Mouse (Mus musculus) heart, embryonic 15.5 days (tissue): ENCODE measurements at regions not wholly inside any gene's neighbourhood (a gene's known extent, or its start where the extent isn't known, plus 50 kb on each side); places are given as distances from the start of the nearest gene placed in this dataset.
A peak's percentile ranks its signal among the peaks of the same experiment; 100 is the strongest.

Source experiments
- ATAC-seq: fragments of 200-750 bp; cut with Nextera tagmentation; replicated peaks from 2 replicates; pipeline ENCODE4 v1.8.0; 2017; ENCODE audit warnings: low read depth, moderate TSS enrichment; ENCODE audit not compliant: insufficient number of reproducible peaks, insufficient read depth, low FRiP score
- H3K27ac ChIP-seq: fragments of 300-500 bp; sonication (generic); 2 replicates; pipeline ENCODE4 v1.5.1; 2015; ENCODE audit warnings: mild to moderate bottlenecking, inconsistent platforms
- H3K27me3 ChIP-seq: fragments of 300-500 bp; sonication (generic); 2 replicates; pipeline ENCODE4 v1.6.1; 2015; ENCODE audit warnings: inconsistent platforms
- H3K36me3 ChIP-seq: fragments of 300-500 bp; sonication (generic); 2 replicates; pipeline ENCODE4 v1.6.1; 2015; ENCODE audit warnings: mild to moderate bottlenecking, inconsistent platforms
- H3K4me1 ChIP-seq: fragments of 300-500 bp; sonication (generic); replicated peaks from 2 replicates; pipeline ENCODE4 v1.6.1; 2015; ENCODE audit warnings: inconsistent platforms
- H3K4me2 ChIP-seq: fragments of 300-500 bp; sonication (generic); 2 replicates; pipeline ENCODE4 v1.6.1; 2015; ENCODE audit warnings: inconsistent platforms, mild to moderate bottlenecking, moderate library complexity
- H3K4me3 ChIP-seq: fragments of 300-500 bp; sonication (generic); 2 replicates; pipeline ENCODE4 v1.5.1; 2015; ENCODE audit warnings: mild to moderate bottlenecking, inconsistent platforms
- H3K9ac ChIP-seq: fragments of 300-500 bp; sonication (generic); 2 replicates; pipeline ENCODE4 v1.6.1; 2015; ENCODE audit warnings: mild to moderate bottlenecking, inconsistent platforms
- H3K9me3 ChIP-seq: fragments of 300-500 bp; sonication (generic); replicated peaks from 2 replicates; pipeline ENCODE4 v1.6.1; 2016; ENCODE audit warnings: inconsistent platforms
- WGBS: fragments of 180-500 bp; shearing (Covaris S2); methylation state at CpG from one replicate; pipeline ENCODE4 v1.1.7; 2015; ENCODE audit warnings: mixed read lengths; 5-methylcytosine and 5-hydroxymethylcytosine counted together

DNA sequence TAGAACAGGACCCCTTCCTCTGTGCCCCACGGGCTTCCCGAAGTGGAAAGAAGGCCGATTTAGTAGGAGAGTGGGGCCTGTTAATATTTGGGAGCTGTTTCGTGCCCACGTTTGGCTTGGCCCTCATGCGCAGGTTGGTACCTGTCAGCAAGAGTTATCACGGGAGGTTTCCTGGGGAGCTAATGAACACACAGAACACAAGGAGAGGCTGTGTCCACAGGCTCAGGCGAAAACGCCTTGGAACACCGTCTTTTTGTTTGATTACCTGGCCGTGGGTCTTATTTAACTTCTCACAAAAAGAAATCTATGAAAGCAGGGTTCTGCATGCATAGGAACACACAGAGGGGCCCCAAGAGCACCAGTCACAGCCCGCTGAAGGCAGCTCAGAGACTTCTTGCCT, 175.8 kb downstream of the Thbs2 start:
- 81% methylated on average over 12 of the region's 12 CpGs for WGBS
- no peaks in the 10 kb centered on the region for H3K9me3 ChIP-seq
- no peaks in the 10 kb centered on the region for H3K36me3 ChIP-seq
- H3K27ac ChIP-seq: no peak overlapping the region
- H3K4me2 ChIP-seq: no peak overlapping the region
- no peak for ATAC-seq
- no peak overlapping the region for H3K4me3 ChIP-seq
- H3K4me1 ChIP-seq: no peaks in the 10 kb centered on the region; the same call in 1 of the 2 replicates
- no peak overlapping the region for H3K9ac ChIP-seq
- H3K27me3 ChIP-seq: peaks cover 31% of the 10 kb centered on the region; the same call in 1 of the 2 replicates

DNA sequence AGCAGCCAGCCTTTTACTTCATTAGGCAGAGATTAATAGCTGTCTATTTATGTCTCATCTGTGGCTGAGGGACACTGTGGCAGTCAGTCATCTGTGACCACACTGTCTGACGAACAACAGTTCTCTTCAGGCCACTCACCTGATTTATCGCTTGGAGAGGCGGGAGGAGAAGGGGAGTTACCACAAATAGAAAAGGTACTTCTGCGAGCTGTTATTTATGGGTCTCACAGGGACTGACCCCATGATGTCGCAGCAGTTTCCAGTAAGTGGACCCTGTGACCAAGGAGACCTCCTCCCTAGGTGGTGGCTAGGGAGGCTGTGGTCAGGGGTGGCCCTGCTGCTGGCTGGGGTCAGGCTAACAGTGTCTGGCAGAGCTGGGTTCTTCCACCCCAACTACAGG, 176.7 kb downstream of the Thbs2 start:
- Histone ChIP-seq H3K4me1 (no peaks in the 10 kb centered on the region; the same call in 1 of the 2 replicates), H3K27ac (no peak overlapping the region), H3K36me3 (no peaks in the 10 kb centered on the region), H3K4me3 (no peak overlapping the region), H3K9ac (no peak overlapping the region), H3K9me3 (no peaks in the 10 kb centered on the region), H3K27me3 (peaks cover 27% of the 10 kb centered on the region; the same call in 1 of the 2 replicates), H3K4me2 (no peak overlapping the region)
- ATAC-seq: peak; percentile 19; the same call in 1 of the 2 replicates
- 43% methylated on average over 5 of the region's 5 CpGs for WGBS

DNA sequence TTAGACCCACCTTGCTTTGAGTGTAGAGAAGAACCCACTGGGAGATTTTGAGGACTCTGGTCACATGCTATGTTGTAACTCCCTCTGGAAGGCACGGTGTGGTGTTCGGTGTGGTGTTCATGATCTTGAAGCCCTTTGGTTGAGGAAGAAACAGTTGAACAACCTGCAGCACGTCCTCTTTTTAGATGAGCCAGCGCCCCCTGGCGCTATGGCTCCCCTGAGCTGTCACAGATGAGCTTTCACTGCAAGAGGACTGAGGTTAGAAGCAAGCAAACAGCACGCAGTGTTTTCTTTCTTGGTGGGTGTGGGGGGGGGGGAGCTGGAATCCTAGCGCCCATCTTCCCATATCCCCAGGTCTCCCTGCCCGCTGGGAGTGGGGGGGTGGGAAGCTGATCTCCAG, 177.9 kb downstream of the Thbs2 start:
- H3K4me1 ChIP-seq: no peaks in the 10 kb centered on the region; the same call in 1 of the 2 replicates
- 22% methylated on average over 8 of the region's 8 CpGs for WGBS
- no peaks in the 10 kb centered on the region for H3K36me3 ChIP-seq
- no peak for ATAC-seq
- H3K9ac ChIP-seq: no peak overlapping the region
- H3K4me3 ChIP-seq: no peak overlapping the region
- 0 out of 2 replicates have a peak, but pooled peaks cover 16% of the 10 kb centered on the region for H3K27me3 ChIP-seq
- no peak overlapping the region for H3K27ac ChIP-seq
- H3K4me2 ChIP-seq: no peak overlapping the region
- H3K9me3 ChIP-seq: no peaks in the 10 kb centered on the region

DNA sequence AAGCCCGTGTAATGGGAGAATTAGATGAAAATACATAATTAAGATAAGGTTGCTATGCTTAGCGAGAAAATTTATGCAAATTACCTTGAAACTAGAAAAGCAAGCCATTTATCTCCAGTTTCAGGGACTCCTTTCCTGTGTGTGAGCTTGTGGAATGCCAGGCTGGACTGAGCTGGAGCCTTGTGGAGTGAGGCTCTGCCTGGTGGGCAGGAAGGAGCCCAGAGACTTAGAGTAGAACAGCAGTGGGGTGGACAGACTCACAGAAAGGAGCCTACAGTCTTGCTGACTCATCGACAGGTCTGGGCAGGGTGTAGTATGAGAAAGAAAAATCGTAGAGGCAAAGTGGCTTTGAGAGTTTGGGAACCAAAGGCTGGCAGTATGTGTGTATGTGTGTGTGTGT, 180.6 kb downstream of the Thbs2 start:
- H3K4me2 ChIP-seq: no peak overlapping the region
- 64% methylated on average over 4 of the region's 4 CpGs for WGBS
- no peak for ATAC-seq
- H3K9me3 ChIP-seq: no peaks in the 10 kb centered on the region
- H3K9ac ChIP-seq: no peak overlapping the region
- no peak overlapping the region for H3K4me3 ChIP-seq
- H3K4me1 ChIP-seq: no peaks in the 10 kb centered on the region; the same call in 1 of the 2 replicates
- H3K27me3 ChIP-seq: peaks cover 20% of the 10 kb centered on the region; the same call in 1 of the 2 replicates
- H3K36me3 ChIP-seq: no peaks in the 10 kb centered on the region
- H3K27ac ChIP-seq: no peak overlapping the region

DNA sequence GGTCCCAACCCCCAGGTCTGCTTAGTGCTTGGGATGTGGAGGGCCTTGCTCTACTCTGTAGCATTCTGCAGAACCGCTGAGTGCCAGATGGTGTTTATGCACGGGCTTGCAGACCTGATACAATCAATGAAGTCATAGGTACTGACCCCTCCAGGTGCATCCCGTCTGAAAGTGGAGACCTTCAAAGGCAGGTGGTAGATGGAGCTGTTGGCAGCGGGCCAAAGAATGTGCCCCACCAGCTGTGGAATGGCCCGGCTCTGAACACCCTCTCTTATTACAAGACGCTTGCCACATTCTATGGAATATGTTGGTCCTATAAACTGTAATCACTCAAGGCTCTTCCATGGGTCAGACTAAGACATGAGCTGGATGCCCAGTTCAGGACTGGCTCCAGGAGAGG, 183.5 kb downstream of the Thbs2 start:
- Histone ChIP-seq H3K36me3 (no peaks in the 10 kb centered on the region), H3K4me2 (no peak overlapping the region), H3K4me1 (no peaks in the 10 kb centered on the region), H3K9me3 (no peaks in the 10 kb centered on the region), H3K4me3 (no peak overlapping the region), H3K9ac (no peak overlapping the region), H3K27me3 (peaks cover 20% of the 10 kb centered on the region; the same call in 1 of the 2 replicates), H3K27ac (no peak overlapping the region)
- no peak for ATAC-seq
- 42% methylated on average over 6 of the region's 6 CpGs for WGBS

DNA sequence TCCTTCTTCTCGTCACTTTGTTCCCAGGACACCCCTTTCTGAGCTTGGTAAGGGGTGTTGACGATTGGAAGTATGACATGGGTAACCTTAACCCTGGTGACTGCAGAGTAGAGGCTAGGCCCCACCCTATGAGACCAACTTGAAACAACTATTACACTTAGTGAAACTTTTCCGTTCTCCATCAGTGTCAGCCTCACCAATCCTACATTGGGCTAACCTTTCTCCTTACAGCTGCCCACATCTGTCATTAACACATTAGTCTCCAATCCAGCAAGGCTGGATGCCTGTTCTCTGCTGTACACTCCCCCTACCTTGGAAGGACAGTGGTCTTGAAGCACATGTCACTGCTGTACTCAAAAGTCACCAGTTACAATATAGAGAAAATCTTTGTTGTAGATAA, 186.9 kb downstream of the Thbs2 start:
- Histone ChIP-seq H3K4me3 (no peak overlapping the region), H3K4me1 (no peaks in the 10 kb centered on the region), H3K27me3 (peaks cover 7% of the 10 kb centered on the region; the same call in 1 of the 2 replicates), H3K9ac (no peak overlapping the region), H3K9me3 (no peaks in the 10 kb centered on the region), H3K27ac (no peak overlapping the region), H3K4me2 (no peak overlapping the region), H3K36me3 (no peaks in the 10 kb centered on the region)
- ATAC-seq: no peak
- WGBS: 69% methylated on average over 3 of the region's 3 CpGs

DNA sequence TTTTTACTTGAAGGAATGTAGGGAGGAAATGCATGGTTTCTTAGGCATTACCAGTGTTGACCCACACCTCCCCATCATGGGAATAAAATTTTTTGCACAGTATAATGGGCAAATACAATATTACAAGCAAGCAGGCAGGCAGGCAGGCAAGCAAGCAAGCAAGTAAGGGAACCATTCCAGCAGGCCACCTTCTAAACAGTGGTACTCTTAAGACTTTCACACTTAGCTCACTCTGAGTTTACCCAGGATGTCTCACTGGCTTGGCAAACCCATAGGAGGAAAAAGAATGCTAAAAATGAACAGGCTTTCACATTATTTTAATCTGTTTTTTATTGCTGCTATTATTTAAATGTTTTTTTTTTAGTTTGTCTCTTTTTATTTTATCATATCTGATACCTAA, 187.9 kb downstream of the Thbs2 start:
- H3K27me3 ChIP-seq: peaks cover 7% of the 10 kb centered on the region; the same call in 1 of the 2 replicates
- ATAC-seq: no peak
- H3K9ac ChIP-seq: no peak overlapping the region
- no peak overlapping the region for H3K4me3 ChIP-seq
- H3K27ac ChIP-seq: no peak overlapping the region
- no peak overlapping the region for H3K4me2 ChIP-seq
- no peaks in the 10 kb centered on the region for H3K36me3 ChIP-seq
- no peaks in the 10 kb centered on the region for H3K9me3 ChIP-seq
- H3K4me1 ChIP-seq: no peaks in the 10 kb centered on the region

DNA sequence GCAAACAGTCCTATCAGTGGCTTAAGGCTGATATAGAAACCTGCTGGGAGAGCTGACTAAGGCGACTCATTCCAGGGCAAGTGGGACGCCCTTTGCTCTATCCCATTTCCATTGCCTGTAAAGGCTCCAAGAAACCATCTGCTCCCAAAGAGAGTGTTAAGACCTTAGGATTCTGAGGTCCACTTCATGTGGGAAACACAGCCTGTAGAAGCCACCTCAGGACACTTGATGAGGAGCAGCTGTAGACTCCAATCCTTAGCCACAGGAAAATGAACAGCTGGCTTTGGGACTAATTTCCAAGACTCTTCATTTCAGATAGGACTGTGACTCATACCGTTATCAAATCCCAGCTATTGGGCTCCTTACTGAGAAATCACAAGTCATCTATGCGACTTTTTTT, 188.6 kb downstream of the Thbs2 start:
- Histone ChIP-seq H3K27me3 (peaks cover 4% of the 10 kb centered on the region; the same call in 1 of the 2 replicates), H3K36me3 (no peaks in the 10 kb centered on the region), H3K9ac (no peak overlapping the region), H3K4me3 (no peak overlapping the region), H3K27ac (no peak overlapping the region), H3K4me1 (no peaks in the 10 kb centered on the region), H3K9me3 (no peaks in the 10 kb centered on the region), H3K4me2 (no peak overlapping the region)
- 65% methylated on average over 4 of the region's 4 CpGs for WGBS
- ATAC-seq: no peak; the same call in 1 of the 2 replicates

DNA sequence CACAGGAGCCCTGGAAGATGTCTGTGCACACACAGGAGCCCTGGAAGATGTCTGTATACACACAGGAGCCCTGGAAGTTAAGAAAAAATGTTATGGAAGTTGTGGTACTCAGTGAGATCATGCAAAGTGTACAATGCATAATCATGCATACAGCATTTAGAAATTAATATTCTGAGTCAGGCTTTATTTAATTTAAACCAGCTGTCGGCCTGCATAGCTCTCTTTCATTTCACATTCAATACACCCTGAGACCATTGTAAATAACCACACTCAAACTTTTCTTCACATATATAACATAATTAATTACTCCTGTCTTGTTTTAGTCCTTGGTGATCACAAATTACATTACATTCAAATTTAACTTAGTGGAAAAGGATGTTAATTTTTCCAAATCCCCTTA, 190.4 kb downstream of the Thbs2 start:
- Histone ChIP-seq H3K27me3 (0 out of 2 replicates have a peak, but pooled peaks cover 3% of the 10 kb centered on the region), H3K36me3 (no peaks in the 10 kb centered on the region), H3K4me2 (no peak overlapping the region), H3K27ac (no peak overlapping the region), H3K4me3 (no peak overlapping the region), H3K9ac (no peak overlapping the region), H3K4me1 (no peaks in the 10 kb centered on the region), H3K9me3 (no peaks in the 10 kb centered on the region)
- ATAC-seq: no peak
- WGBS: 77% methylated on average over 1 of the region's 1 CpGs

DNA sequence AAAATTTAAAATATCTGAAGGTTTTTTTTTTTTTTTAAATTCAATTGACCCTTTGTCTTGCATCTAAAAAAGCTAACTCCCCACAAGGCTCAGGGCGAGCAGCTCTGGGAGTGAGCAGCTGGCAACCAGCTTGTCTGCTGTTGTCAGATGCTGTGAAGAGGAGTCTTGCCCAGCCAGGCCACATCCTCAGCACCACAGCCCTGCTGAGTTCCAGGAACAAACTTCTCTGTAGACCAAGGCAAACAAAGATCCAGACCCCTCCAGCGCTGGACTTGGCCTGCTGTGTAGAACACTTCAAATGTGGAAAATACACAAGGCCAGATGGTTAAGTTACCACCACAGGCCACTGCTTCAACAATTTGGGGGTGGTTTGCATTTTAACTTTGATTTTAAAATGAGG, 192.7 kb downstream of the Thbs2 start:
- 0 out of 2 replicates have a peak, but pooled peaks cover 11% of the 10 kb centered on the region for H3K27me3 ChIP-seq
- WGBS: 65% methylated on average over 2 of the region's 2 CpGs
- ATAC-seq: no peak

DNA sequence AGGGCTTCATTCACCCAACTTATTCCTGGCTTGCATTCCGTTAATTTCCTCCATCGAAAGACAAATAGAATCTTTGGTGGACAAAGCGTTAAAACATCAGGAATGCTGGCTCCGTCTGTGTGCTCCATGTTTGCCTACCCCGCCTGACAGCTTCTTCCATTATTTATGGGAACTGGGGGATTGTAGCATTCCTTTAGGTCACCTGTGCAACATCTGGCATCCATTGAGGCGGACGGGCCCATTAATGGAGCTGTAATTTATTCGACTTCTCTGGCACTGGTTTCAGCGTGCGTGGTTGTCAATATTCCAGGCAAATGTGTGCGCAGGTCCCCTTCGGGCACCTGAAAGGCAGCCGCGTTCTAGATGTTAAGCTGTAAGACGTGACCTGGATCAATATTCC, 196.9 kb downstream of the Thbs2 start:
- ATAC-seq: no peak
- Histone ChIP-seq H3K27ac (no peak overlapping the region), H3K27me3 (peaks cover 42% of the 10 kb centered on the region), H3K36me3 (no peaks in the 10 kb centered on the region), H3K4me2 (no peak overlapping the region), H3K9me3 (no peaks in the 10 kb centered on the region), H3K4me1 (no peaks in the 10 kb centered on the region), H3K4me3 (no peak overlapping the region), H3K9ac (no peak overlapping the region)
- WGBS: 79% methylated on average over 15 of the region's 15 CpGs

More for the DNA sequence above, 192.7 kb downstream of the Thbs2 start:
- no peaks in the 10 kb centered on the region for H3K4me1 ChIP-seq
- no peaks in the 10 kb centered on the region for H3K36me3 ChIP-seq
- H3K9me3 ChIP-seq: no peaks in the 10 kb centered on the region
- H3K27ac ChIP-seq: no peak overlapping the region
- no peak overlapping the region for H3K9ac ChIP-seq
- no peak overlapping the region for H3K4me2 ChIP-seq
- no peak overlapping the region for H3K4me3 ChIP-seq

DNA sequence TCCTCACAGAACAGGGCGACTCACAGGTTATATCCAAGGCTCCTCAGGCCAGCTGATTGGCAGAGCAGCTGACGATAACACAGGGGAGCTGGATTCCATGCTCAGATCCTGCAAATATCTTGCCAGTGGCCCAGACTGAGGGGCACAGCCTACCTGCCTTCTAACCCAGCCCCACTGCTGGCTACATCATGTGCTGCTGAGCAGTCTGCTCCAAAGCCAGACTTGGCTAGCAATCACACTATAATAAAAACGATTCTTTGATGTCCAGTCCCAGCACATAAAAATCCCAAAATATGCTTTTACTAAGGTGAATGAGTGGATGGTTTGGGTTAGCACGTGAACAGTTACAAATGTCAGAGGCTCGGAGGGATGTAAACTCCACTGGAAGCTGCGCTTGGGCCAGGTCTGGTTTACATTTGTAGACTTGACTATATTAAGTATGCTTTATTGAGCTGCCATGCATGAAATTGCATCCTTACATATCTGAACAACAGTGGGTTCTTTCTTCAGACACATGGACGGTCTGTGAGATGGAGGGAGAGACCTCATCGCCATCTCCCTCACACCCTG, 200.2 kb downstream of the Thbs2 start:
- no peak for ATAC-seq
- no peak overlapping the region for H3K4me2 ChIP-seq
- H3K9ac ChIP-seq: no peak overlapping the region
- H3K36me3 ChIP-seq: no peaks in the 10 kb centered on the region
- H3K27ac ChIP-seq: no peak overlapping the region
- H3K9me3 ChIP-seq: no peaks in the 10 kb centered on the region
- peaks cover 51% of the 10 kb centered on the region for H3K27me3 ChIP-seq
- H3K4me3 ChIP-seq: no peak overlapping the region
- no peaks in the 10 kb centered on the region for H3K4me1 ChIP-seq
- WGBS: 74% methylated on average over 8 of the region's 8 CpGs
